Mouse (Mus musculus): ENCODE measurements around the gene Bex6. TPM values are rescaled to one million over a fixed set of nuclear protein-coding genes. Genes with fewer than 3 reads are reported as not detected.

The Bex6 gene
- not detected for polyA plus RNA-seq (2017; shearing (Covaris generic))

GRCm38 (mm10) chr16:32179333-32179901 lies at the start of gene Bex6:
Bex6 (plus strand) TSS chr16:32179823.

GRCm38 (mm10) chr16:32165281-32165821 lies 14.3 kb upstream of the Bex6 start, which contains the start of gene Nrros:
Nrros (minus strand) TSS chr16:32165594.

Other genes starting within 250 kb of the Bex6 start
- 0.57 TPM for gene Pigz, start 246.0 kb upstream of the Bex6 start, polyA plus RNA-seq (2017; shearing (Covaris generic))
- gene 0610012G03Rik, start 231.3 kb upstream of the Bex6 start, polyA plus RNA-seq (2017; shearing (Covaris generic)) = 41.6 TPM
- gene Ncbp2, start 231.3 kb upstream of the Bex6 start, polyA plus RNA-seq (2017; shearing (Covaris generic)) = 33.4 TPM
- gene Senp5, start 176.5 kb upstream of the Bex6 start, polyA plus RNA-seq (2017; shearing (Covaris generic)) = 21.7 TPM
- gene Pak2, start 100.5 kb upstream of the Bex6 start, polyA plus RNA-seq (2017; shearing (Covaris generic)) = 151 TPM
- gene Pigx, start 80.1 kb upstream of the Bex6 start, polyA plus RNA-seq (2017; shearing (Covaris generic)) = 187 TPM
- gene Cep19, start 80.0 kb upstream of the Bex6 start, polyA plus RNA-seq (2017; shearing (Covaris generic)) = 32.4 TPM
- 100.0 TPM for gene Nrros, start 14.2 kb upstream of the Bex6 start, polyA plus RNA-seq (2017; shearing (Covaris generic))
- gene Fbxo45, start 67.3 kb downstream of the Bex6 start, polyA plus RNA-seq (2017; shearing (Covaris generic)) = 15.2 TPM
- gene Wdr53, start 67.4 kb downstream of the Bex6 start, polyA plus RNA-seq (2017; shearing (Covaris generic)) = 20.8 TPM
- gene Smco1, start 91.6 kb downstream of the Bex6 start, polyA plus RNA-seq (2017; shearing (Covaris generic)) = not detected
- gene Rnf168, start 97.6 kb downstream of the Bex6 start, polyA plus RNA-seq (2017; shearing (Covaris generic)) = 23.2 TPM
- gene Ubxn7, start 152.4 kb downstream of the Bex6 start, polyA plus RNA-seq (2017; shearing (Covaris generic)) = 24.5 TPM
- gene Tm4sf19, start 220.7 kb downstream of the Bex6 start, polyA plus RNA-seq (2017; shearing (Covaris generic)) = not detected
- 2.2 TPM for gene Tctex1d2, start 239.9 kb downstream of the Bex6 start, polyA plus RNA-seq (2017; shearing (Covaris generic))

All from CD4-positive, CD25-positive, alpha-beta regulatory T cell (primary cell).